Mouse (Mus musculus): Measurements from ENCODE around the gene Tmf1.

The Tmf1 gene

DNA sequence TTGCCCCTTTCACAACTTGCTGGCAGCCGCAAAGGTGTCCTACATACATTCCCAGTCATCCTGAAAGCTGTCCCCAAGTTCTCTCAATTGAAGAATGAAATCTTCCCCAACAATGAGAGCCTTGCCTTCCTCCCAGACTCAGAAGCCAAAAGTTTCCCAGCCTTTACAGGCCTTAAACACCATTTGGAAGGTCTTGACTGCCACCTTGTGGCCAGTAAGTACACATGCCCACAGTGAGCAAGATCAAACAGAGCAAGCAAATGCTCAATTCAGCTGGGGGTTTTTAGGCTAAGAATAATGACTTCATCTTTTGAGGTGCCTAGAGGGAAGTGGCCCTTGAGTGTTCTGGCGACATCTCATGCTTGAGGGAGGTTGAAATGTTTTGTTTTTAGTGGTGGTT lies 72.1 kb downstream of the Tmf1 start:
- no peak for DNase-seq (ENCODE audit: low spot score in 2 of 2)

DNA sequence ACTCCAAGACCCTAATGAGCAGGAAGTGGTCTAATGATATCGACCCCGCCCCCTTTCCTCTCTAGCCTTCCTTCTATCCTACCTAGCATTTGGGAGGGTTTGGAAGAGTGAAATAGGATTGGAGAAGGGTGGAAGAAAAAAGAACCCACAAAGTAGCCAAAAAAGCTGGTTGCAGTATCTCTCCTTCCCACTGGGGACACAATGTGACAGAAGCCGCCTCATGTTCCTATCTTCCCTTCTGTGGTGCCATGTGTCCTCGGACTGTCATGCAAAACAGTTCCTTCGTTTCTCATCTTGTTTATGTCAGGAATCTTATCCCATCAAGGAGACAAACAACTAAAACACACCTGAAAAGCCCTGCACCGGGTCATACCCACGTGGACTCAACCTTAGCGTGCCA lies 72.8 kb downstream of the Tmf1 start:
- no peak for DNase-seq (ENCODE audit: low spot score in 2 of 2)

DNA sequence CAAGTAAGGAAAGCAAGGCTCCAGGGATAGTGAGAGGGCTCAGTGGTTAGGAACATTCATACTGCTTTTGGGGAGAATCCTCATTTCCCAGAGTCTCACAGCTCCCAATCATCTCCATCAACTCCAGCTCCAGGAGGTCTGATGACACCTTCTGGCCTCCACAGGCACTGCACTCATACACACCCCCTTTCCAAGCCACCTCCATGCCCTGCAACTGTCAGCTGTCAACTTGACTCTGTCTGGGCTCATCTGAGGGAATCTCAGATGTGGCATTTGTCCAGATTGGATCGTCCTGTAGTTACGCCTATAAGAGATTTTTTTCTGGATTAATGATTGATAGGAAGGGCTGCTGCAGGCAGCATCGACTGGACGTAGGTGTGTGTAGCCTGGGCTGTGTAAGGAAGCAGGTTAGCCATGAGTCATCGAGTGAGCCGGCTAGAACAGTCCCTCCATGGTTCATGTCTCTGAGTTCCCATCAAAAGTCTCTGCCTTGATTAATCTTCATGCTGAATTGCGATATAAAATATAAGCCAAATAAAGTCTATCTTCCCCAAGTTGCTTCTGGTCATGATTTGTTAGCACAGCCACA lies 74.6 kb downstream of the Tmf1 start:
- DNase-seq (ENCODE audit: low spot score in 2 of 2), result no peak
